Mouse (Mus musculus) urinary bladder, postnatal 36 days (tissue): ENCODE results near the gene Cdc34b.
"Not testable (repeated sequence)": the region's sequence is repeated elsewhere in the genome, so short reads cannot be mapped to it uniquely, and the experiment has no call there.

Experiments used
- DNase-seq, 2 experiments: peaks; one replicate each; pipeline ENCODE4 v3.0.0; 2022; ENCODE audit warnings: low spot score in 2 of 2, mixed read lengths in 1 of 2

The Cdc34b gene

DNA sequence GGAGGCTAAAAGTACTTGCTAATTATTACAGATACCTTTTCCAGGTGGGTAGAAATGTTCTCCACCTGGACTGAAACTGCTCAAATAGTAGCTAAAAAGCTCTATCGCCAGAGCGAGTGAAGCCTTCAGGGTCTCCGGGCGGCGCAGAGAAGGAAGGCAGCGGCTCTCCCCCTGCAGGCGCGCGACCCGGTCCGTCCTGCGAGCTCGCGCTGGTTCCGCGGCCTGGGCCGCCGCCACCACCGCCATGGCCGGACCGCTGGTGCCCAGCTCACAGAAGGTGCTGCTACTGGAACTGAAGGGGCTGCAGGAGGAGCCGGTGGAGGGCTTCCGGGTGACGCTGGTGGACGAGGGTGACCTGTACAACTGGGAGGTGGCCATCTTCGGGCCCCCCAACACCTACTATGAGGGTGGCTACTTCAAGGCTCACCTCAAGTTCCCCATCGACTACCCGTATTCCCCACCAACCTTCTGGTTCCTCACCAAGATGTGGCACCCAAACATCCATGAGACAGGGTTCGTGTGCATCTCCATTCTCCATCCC is at the start of gene Cdc34b:
Gene Cdc34b (plus strand): TSS at position 51 of the 541 bp plus-strand sequence.
- no peak for DNase-seq

DNA sequence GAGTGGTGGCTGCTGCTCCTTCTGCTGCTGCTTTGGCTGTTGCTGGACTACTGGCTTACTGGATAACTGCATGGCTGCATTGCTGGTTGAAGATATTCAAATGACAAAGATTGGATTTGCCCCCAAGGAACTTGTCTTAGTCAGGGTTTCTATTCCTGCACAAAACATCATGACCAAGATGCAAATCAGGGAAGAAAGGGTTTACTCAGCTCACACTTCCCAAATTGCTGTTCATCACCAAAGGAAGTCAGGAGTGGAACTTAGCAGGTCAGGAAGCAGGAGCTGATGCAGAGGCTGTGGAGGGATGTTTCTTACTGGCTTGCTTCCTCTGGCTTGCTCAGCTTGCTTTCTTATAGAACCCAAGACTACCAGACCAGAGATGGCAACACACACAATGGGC is 49.1 kb upstream of the Cdc34b start:
- DNase-seq, result not testable (repeated sequence)

DNA sequence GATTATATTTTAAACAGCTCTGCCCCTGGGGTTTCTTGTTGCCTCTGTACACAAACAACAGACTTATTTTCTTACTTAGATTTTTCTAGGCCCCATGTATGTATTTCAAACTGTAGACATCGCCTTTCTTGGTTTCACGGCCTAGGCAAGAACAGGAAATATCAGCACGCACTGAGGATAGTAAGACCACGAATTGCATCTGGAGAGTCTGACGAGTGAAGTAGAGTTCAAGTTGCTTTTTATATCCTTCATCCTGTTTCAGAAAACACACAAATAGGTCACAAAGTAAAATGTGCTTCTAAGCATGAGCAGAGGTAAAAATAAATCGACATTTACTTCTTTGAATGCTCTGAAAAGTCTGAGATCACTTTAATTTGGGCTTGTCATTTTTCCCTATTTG is 46.1 kb upstream of the Cdc34b start:
- DNase-seq, result no peak

DNA sequence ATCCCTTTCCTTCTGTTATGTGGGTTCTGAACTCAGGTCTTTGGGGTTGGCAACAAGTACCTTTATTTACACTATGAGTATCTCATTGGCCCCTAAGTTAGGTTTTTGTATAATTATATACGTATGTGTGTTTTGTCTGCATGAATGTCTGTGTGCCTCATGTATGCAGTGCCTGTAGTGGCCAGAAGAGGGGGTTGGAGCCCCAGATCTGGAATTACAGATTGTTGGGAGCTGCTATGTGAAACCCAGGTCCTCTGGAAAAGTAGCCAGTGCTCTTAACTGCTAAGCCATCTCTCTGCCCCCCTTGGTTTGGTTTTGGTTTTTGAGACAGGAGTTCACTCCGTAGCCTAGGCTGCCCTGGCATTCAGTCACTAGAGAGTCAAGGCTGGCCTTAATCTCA is 44.4 kb upstream of the Cdc34b start:
- DNase-seq, result no peak

DNA sequence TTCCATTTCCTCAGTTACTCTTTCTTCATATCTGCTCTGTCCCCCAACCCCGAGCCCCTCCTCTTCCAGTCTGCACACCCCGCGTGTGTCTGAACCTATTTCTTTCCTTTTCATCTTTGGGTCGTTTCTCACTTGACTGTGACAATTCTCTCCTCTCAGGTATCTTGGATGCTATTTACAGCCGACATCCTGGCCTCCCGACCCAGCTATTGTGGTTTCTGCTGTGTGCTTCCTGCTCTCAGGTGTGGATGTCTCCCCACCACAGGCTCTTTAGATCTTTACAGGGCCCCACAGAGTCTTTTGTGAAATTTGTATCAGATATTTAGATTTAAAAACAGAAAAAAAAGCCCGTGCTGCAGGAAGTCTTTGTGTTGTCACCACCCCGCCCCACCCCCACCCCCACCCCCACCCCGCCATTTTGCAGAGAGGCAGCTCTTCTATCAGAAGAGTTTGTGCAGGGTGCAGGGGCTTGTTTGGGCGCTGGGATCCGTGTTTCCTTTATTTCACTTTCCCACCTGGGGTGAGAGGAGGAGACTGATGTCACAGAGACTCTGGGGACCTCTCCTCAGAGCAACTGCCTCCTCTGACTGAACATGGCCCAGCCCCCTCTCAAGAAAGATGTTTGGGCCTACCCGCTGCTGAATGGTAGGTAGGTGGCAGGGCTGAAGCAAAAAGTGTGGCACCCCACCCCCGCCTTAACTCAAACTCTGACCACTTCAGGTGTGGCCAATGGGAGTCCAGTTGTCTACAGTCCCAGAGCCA is 43.7 kb upstream of the Cdc34b start:
- DNase-seq, result no peak

DNA sequence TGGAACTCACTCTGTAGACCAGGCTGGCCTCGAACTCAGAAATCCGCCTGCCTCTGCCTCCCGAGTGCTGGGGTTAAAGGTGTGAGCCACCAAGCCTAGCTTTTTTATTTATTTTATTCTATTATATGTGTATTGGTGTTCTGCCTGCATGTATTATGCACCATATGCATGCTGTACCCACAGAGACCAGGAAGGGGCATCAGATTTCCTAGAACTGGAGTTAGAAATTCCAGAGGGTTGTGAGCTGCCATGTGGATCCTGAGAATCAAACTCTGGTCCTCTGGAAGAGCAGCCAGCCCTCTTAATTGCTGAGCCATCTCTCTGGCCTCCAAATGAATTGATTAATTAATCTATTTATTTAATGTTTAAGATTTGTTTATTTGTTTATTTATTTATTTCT is 42.2 kb upstream of the Cdc34b start:
- no peak for DNase-seq

DNA sequence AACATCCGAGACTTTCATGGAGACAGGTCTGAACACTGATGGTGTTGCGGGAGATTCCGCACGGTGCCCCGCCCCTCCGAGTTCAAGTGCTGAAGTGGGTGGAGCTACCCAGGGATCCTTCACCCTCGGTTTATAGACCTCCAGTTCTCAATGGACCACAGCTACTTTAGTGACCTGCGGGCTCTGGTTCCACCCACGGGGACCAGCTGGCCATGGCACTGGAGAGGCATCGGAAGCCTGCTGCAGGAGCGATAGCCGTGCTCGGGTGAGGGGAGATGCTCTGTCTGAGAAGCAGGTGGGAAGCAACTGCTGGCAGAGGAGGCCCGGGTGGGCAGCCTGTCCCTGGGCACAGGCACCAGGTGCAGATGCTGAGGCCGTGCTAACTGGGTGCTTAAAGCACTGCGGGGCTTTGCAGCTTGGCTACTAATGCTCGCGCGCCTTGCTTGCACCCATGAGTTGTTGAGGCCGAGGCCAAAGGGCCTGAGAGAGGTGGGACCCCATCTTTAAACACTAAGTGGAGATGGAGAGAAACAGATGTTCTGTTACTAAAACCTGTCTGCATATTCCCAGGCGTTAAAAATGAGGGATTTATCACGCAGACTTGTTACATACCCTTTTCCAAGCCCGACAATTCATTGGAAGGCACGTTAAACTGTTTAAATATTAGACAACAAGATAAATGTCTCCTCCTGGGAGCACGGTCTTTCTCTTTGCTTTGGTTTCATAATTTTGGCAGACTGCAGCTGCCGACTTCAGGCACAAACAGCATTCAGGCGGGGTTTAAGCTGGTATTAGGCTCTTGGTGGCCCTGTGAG is 40.0 kb upstream of the Cdc34b start:
- DNase-seq, result no peak

DNA sequence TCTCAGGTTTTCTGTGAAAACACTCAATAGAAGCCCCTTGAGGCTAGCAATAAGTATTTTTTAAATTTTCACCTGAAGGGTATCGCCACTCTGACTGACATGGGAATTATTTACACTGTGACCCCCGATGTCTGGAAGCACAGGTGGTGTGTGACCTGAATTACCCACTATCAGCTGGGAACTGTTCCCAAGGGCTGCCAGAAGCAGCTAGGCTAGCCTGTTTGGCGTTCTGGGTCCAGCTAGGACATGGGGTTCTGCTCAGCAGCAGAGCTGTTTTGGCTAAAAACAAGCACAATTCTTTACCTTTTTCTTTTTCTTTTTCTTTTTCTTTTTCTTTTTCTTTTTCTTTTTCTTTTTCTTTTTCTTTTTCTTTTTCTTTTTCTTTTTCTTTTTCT is 39.4 kb upstream of the Cdc34b start:
- DNase-seq, result no peak

DNA sequence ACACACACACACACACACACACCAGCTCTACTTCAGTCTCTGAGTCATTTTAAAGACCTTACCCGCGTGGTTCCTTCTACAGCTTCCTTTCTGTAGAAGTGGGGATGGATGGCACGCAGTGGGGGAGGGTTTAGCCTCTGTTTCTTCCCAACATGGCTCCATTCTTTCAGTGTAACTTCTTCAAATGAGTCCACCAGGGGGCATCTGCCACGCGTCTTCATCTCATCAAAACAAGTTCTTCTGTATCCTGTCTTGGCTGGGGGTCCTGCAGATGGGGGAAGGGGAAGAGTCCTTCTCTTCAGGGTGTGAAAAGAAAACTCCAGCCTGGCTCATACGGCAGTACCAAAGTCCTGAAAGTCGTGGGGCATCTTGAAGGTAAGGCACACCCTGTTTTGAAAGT is 37.6 kb upstream of the Cdc34b start:
- DNase-seq, result no peak

DNA sequence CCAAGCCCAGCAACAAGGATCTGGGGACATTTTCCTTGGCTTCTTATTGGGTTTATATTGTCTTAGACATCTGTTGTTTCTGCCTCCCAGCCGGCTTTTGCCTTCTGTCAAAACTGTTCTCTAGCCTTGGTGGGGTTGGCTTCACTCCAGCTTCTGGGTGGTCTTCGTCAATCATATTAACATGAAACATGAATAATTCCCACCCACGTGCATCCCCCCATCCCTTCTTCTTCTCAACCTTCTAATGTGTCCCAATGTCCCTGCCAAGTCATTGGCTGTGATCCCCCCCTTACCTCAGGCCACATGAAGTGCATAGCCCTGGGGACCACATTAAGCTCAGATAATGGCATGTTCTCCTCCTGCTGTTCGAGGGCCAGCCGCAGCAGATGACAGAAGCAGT is 37.1 kb upstream of the Cdc34b start, which contains the start of gene Gm11541:
Gene Gm11541 (minus strand): TSS at position 28 of the 400 bp plus-strand sequence.
- DNase-seq, result no peak

DNA sequence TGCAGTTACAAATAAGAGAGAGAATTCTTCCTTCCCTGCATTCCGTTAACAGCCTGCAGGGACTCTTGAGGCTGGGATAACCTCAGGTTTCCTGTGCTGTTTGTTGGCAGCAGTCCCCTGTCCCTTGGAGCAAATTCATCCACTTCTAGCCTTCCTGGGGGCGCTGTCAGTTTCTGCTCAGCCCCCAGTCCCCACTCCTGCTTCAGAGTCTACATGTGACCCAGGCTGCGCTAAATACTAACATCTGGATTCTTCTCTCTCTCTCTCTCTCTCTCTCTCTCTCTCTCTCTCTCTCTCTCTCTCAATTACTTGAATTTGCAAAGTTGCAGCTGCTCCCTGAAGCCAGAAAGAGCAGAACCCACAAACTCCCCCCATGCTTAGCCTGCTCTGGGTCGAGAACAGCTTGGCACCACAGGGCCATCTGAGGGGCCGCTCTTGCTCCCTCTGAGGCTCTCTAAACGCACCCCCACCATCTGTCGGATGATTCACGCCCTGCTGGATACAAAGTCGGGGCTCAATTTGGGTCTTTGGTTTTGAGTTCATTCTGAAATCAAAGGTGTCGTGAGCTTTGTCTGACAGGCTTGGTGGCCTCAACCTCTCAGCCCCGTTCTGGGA is 28.2 kb upstream of the Cdc34b start:
- no peak for DNase-seq

DNA sequence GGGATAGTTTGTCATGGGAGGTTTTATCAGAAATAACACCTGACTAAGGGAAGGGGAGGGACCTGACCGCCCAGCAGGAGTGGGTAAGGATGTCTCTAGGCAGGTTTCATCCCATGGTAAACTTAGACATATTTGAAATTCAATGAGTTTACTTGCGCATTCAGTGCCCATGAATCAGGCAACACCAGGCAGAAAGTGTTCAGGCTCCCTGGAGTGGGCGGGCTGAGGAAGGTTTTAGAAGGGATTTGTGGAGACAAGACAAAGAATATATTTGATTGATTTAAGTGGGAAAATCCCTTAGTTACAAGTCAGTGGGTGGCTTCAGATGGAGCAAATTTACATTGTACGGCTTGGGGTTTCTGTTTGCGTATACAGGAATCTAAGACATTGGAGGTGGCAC is 26.0 kb upstream of the Cdc34b start:
- no peak for DNase-seq

DNA sequence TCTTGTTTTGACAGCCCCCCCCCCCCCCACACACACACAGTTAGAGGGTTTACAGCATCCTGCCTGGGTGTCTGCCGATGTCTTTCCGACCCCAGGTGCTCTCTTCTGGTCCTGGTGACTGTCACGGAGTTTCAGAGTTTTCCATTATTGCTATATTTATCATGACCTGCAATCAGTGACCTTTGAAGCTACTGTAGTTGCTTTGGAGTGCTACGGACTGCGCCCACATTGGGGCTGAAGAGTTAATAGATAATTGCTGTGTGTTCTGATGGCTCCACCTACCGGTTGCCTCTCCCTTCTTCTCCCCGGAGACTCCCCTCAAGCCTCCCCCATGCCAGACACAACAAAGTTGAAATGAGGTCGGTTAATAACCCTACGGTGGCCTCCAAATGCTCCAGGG is 24.8 kb upstream of the Cdc34b start:
- DNase-seq, result no peak

DNA sequence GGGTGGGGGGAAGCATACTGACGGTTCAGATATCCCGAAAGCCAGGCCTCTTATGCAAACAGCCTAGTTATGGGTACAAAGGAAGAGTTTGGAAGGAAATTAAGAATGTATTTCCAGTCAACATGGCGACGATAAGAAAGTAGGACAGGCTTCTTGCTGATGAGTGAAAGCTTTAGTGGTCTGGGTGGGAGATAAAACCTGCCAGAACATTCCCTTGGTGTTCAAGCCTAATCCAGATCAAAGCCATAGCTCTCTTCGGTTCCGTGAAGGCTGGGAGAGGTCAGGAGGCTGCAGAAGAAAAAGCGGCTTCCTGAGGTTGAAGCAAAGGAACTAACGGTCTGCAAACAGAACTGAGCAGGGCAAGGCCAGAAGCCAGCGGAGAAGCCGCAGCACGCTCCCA is 24.3 kb upstream of the Cdc34b start:
- DNase-seq, result no peak

DNA sequence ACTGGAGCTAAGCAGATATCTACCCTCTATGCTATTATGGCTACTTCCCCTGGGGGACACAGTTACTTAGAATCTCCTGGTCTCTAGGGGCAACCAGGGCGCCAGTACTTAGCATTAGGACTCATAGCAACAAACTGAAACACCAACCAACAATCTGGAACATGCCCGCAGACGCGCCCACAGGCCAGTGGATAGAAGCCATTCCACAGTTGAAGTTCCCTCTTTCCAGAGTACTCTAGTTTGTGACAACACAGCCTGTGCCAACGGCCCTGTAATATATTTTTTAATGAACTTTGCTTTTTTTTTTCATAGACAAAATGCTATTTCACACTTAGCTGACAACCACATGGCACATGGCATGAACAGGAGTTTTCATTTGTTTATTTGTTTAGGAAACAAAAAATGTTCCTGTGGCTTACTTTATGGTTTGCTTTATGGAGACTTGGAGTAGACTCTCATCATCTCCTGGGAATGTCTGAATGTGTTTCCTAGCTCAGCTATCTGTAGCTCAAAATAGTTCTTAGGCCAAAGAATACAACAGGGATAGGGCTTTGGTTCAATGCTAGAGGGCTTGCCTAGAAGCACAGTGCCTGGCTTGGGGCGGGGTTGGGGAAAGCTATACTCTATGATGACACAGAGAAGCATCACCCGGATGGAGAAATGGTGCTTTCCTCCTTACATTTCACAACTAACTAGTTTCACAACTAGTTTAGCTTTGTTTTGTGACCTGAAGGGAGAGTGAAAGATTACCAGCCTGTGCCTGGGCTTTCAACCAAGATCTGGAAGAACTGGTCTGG is 23.3 kb upstream of the Cdc34b start:
- DNase-seq, result no peak

DNA sequence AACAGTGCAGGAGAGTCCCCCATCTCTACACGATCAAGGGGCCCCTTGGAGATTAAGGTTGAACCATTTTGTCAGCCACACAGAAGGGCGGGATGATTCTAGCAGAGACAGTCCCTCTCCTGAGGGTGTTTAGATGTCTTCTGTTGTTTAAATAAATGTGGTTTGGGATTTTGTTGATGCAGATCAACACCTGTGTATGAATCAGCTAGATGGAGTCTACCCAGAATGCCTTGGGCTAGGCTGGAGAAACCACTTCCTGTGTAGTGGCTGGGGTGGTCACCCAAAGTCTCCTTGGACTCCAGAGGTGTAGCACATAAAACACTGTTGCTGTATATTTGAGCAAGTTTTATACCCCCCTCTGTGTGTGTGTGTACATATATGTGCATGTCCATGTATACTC is 22.4 kb upstream of the Cdc34b start:
- no peak for DNase-seq

DNA sequence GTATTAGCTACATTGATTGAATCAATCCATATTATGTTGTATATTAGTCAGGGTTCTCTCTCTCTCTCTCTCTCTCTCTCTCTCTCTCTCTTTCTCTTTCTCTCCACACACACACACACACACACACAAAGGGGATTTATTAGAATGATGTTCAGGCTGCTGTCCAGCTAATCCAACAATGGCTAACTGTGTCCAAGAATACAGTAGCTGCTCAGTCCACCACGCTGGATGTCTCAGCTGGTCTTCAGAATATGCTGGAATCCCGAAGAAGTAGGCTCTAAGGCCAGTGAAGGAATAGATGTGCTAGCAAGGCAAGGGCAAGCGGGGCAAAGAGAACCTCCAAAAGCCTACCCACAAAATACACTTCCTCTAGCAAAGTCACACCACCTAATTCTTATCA is 14.3 kb upstream of the Cdc34b start:
- DNase-seq, result no peak

DNA sequence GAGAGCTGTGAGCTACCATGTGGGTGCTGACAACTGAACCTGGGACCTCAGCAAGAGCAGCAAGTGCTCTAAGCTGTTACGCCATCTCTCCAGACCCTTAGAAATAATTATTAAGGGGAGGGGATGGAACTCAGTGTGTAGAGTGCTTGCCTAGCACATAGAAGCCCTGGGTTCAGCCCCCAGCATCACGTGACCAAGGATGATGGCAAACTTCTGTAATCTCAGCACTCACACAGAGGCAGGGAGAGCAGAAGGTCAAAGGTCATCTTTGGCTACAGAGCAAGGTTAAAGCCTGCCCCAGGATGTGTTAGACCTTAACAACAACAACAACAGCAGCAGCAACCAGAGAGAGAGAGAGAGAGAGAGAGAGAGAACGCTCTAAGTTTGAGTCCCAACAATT is 13.0 kb upstream of the Cdc34b start:
- DNase-seq, result no peak

DNA sequence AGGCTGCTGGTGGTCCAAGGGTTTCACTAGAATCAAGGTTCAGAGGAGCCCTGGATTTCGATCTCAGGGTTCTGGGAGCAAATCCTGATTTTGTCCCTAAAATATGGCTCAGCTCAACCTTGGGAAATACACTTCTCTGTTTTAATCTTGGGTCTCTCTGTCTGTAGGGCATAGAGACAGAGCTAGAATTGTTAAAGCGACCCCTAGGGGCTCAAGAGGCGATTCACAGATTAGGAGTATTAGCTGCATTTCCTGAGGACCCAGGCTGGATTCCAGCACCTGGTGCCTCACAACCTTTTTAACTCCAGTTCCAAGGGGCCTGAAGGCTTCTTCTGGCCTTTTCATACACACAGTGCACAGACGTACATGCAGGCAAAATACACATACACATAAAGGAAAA is 12.0 kb upstream of the Cdc34b start:
- DNase-seq, result no peak

DNA sequence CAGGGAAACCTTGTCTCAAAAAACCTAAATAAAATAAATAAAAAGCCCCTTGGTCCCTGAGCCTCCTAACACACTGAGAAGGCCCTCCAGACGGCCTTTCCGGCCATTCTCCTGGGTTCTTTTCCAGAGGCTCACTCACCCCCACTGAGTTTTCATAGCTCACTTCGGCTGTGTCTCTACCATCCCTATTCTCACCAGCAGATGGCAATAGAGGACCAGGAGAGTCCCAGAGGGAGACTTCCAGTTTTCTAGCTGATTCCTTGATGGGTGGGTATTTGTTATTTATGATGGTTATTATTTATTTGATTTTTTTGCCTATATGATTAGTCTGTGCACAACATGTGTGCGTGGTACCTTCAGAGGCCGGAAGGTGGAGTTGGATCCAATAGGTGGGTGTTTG is 11.3 kb upstream of the Cdc34b start:
- DNase-seq, result peak; percentile 45 to 55

DNA sequence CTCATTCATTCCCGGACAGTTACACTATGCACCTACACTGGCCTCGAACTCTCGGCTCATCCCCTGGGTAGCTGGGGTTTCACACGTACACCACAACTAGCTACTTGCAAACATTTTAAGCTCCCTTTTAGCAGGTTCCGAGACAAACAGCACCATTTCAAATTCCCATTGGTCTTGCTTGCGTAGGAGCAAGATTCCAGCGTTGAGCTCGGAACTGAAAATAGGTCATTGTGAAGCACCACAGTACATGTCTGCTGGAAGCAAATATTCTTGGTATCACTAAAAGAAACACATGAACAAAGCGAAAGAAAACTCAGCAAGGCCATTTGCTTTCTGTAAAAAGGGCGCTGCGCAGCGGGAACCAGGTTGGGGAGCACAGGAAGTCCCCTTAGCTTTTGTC is 10.4 kb upstream of the Cdc34b start:
- no peak for DNase-seq

DNA sequence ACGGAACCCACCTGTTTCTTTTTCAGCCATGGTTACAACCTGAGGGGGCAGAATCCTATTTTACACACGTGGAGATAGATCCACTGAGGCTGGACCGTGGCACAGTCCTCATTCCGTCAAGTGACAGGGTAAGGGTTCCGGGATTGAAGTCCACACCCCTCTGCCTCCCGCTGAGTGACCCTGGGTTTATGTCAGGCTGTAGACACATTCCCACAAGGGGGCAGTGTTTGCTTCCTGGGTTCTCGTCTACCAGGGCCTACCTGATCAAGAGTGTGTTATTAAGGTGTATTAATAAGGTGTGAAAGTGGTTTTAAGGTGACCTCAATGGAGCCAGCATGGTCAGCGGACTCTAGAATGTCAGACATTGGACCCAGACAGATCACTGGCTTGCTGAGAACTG is 8.8 kb upstream of the Cdc34b start:
- DNase-seq, result peak in 1 of 2 experiments; percentile 12
